Mouse (Mus musculus) heart, postnatal 0 days (tissue): ENCODE data around the gene Prmt8.

ENCODE experiments used
- CTCF ChIP-seq: IDR thresholded peaks from 2 replicates; pipeline ENCODE4 v1.5.1; 2016; ENCODE audit warnings: antibody characterized with exemption, control low read depth, low read depth
- EP300 ChIP-seq: IDR thresholded peaks from 2 replicates; pipeline ENCODE4 v1.6.1; 2016; ENCODE audit warnings: antibody characterized with exemption, low read depth

DNA sequence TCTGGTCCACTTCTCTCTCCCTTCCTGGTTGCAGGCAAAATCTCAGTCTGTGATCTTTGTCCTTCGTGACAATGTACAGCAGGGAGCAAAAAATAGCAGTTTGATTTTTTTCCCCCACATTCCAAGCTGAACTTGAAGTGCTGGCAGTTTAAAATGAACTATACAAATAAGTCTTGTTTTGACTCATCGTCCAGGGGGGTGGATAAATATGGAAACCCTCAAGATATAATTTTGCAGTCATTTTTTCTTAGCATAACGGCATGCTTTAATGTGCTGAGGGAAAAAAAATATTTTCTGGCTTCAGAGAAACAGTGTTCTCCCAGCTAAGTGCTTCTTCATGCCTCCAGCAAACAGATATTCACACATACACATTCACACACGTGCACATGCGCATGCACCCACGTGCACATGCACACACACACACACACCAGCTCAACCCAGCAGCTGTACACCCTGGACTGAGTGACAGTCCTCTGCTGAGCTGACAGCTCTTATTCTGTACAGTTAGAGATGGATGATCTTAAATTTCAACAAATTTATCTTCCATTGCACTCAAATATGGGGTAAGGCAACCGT lies 107.5 kb downstream of the Prmt8 start:
- TF ChIP-seq CTCF: no peak
- no peak for TF ChIP-seq EP300
